ENCODE assay signal across 16 mouse cellular contexts in genomic region chr7:25086656-25087055, GRCm38 (mm10). TPM values are rescaled to one million over a fixed set of nuclear protein-coding genes. Genes with fewer than 3 reads are reported as not detected.
DNase-seq lines count a peak whose midpoint lies in the region; ATAC-seq and TF ChIP-seq lines count a peak whose summit lies in the region.
"Had no signal": no experiment of that assay in that cellular context is flagged by ENCODE, and none has a peak within 500 bp of the region (broad histone marks: within the 10 kb centered on the region; RNA-seq: fewer than 3 reads in every experiment).

No protein-coding gene starts in this region.

- 52% methylated on average over 3 of the region's 3 CpGs for WGBS in intestine, postnatal 0 days
- 47% methylated on average over 3 of the region's 3 CpGs for WGBS in intestine, embryonic 16.5 days
- WGBS in midbrain, postnatal 0 days, result 50% methylated on average over 3 of the region's 3 CpGs
- WGBS in midbrain, embryonic 10.5 days, result 53% methylated on average over 3 of the region's 3 CpGs
- WGBS in small intestine, adult 2 months, result 59% methylated on average over 3 of the region's 3 CpGs
- 57% methylated on average over 3 of the region's 3 CpGs for WGBS in neural tube, embryonic 15.5 days

- H3K9me3 ChIP-seq in intestine, postnatal 0 days (ENCODE audit: control insufficient read depth), result no peaks in the 10 kb centered on the region
- no peaks in the 10 kb centered on the region for H3K9me3 ChIP-seq in intestine, embryonic 16.5 days (ENCODE audit: control insufficient read depth, low read length)
- H3K9me3 ChIP-seq in midbrain, postnatal 0 days (ENCODE audit: low read length), result no peaks in the 10 kb centered on the region
- H3K9me3 ChIP-seq in midbrain, embryonic 10.5 days (replicated peaks), result no peaks in the 10 kb centered on the region
- no peaks in the 10 kb centered on the region for H3K9me3 ChIP-seq in neural tube, embryonic 15.5 days (replicated peaks)
- H3K9me3 ChIP-seq: embryonic facial prominence, embryonic 12.5 days; limb, embryonic 12.5 days had no signal

- H3K27ac ChIP-seq in intestine, postnatal 0 days (ENCODE audit: low read depth, low read length), result no peak overlapping the region
- H3K27ac ChIP-seq in intestine, embryonic 16.5 days (ENCODE audit: low read length), result no peak overlapping the region
- H3K27ac ChIP-seq in midbrain, postnatal 0 days (ENCODE audit: low read depth, low read length), result no peak overlapping the region
- H3K27ac ChIP-seq in midbrain, embryonic 10.5 days (replicated peaks), result no peak overlapping the region
- no peak overlapping the region for H3K27ac ChIP-seq in small intestine, adult 2 months (ENCODE audit: insufficient read depth, low read depth, low read length)
- no peak overlapping the region for H3K27ac ChIP-seq in neural tube, embryonic 15.5 days (replicated peaks)
- H3K27ac ChIP-seq: macrophage had no signal

- peaks cover 24% of the 10 kb centered on the region for H3K36me3 ChIP-seq in intestine, postnatal 0 days (ENCODE audit: control insufficient read depth, insufficient read depth)
- H3K36me3 ChIP-seq in intestine, embryonic 16.5 days (ENCODE audit: control insufficient read depth, insufficient read depth, low read length), result peaks cover 18% of the 10 kb centered on the region; the same call in 1 of the 2 replicates
- peaks cover 38% of the 10 kb centered on the region for H3K36me3 ChIP-seq in midbrain, postnatal 0 days (ENCODE audit: insufficient read depth, low read length)
- peaks cover 57% of the 10 kb centered on the region for H3K36me3 ChIP-seq in midbrain, embryonic 10.5 days
- H3K36me3 ChIP-seq in small intestine, adult 2 months (ENCODE audit: control insufficient read depth, insufficient read depth, low read length), result peaks cover 18% of the 10 kb centered on the region
- H3K36me3 ChIP-seq in neural tube, embryonic 15.5 days, result peaks cover 40% of the 10 kb centered on the region

- no peak for ATAC-seq in CD4-positive, CD25-positive, alpha-beta regulatory T cell, adult 4 months
- ATAC-seq in intestine, postnatal 0 days, result no peak
- no peak for ATAC-seq in intestine, embryonic 16.5 days
- ATAC-seq in midbrain, postnatal 0 days (ENCODE audit: low FRiP score), result no peak
- no peak for ATAC-seq in neural tube, embryonic 15.5 days (ENCODE audit: low FRiP score)
- ATAC-seq: forebrain, embryonic 16.5 days had no signal

- TF ChIP-seq CTCF in intestine, postnatal 0 days (IDR thresholded peaks at IDR 0.05; ENCODE audit: low read depth), result peak; percentile 58
- TF ChIP-seq CTCF in midbrain, postnatal 0 days (IDR thresholded peaks at IDR 0.05), result peak; percentile 66
- peak; percentile 41; the same call in 1 of the 2 replicates for TF ChIP-seq CTCF in small intestine, adult 2 months (IDR thresholded peaks at IDR 0.05; ENCODE audit: extremely low read depth, insufficient read length, insufficient replicate concordance, low read depth, low read length)

- no peaks in the 10 kb centered on the region for H3K27me3 ChIP-seq in intestine, postnatal 0 days (replicated peaks; ENCODE audit: control insufficient read depth, insufficient read depth, low read length)
- H3K27me3 ChIP-seq in intestine, embryonic 16.5 days (replicated peaks; ENCODE audit: control insufficient read depth, insufficient read depth, low read length), result no peaks in the 10 kb centered on the region
- no peaks in the 10 kb centered on the region for H3K27me3 ChIP-seq in midbrain, postnatal 0 days (ENCODE audit: insufficient read depth, low read length)
- no peaks in the 10 kb centered on the region; the same call in 1 of the 2 replicates for H3K27me3 ChIP-seq in midbrain, embryonic 10.5 days (ENCODE audit: low read depth, poor library complexity, severe bottlenecking)
- no peaks in the 10 kb centered on the region for H3K27me3 ChIP-seq in small intestine, adult 2 months (ENCODE audit: control insufficient read depth, insufficient read depth, low read length)
- no peaks in the 10 kb centered on the region for H3K27me3 ChIP-seq in neural tube, embryonic 15.5 days (replicated peaks)
- H3K27me3 ChIP-seq: embryonic facial prominence, embryonic 12.5 days; limb, embryonic 12.5 days had no signal

- H3K4me2 ChIP-seq in intestine, postnatal 0 days (replicated peaks; ENCODE audit: low read depth), result no peak overlapping the region
- H3K4me2 ChIP-seq in intestine, embryonic 16.5 days (ENCODE audit: low read depth, low read length), result no peak overlapping the region
- no peak overlapping the region for H3K4me2 ChIP-seq in midbrain, postnatal 0 days (ENCODE audit: low read depth, low read length, poor library complexity, severe bottlenecking)
- H3K4me2 ChIP-seq in neural tube, embryonic 15.5 days, result no peak overlapping the region
- H3K4me2 ChIP-seq: embryonic facial prominence, embryonic 12.5 days; limb, embryonic 12.5 days had no signal

- H3K4me3 ChIP-seq in intestine, postnatal 0 days (ENCODE audit: low read depth, low read length), result no peak overlapping the region
- no peak overlapping the region for H3K4me3 ChIP-seq in intestine, embryonic 16.5 days (ENCODE audit: low read length)
- no peak overlapping the region for H3K4me3 ChIP-seq in midbrain, postnatal 0 days (ENCODE audit: low read depth, low read length)
- no peak overlapping the region for H3K4me3 ChIP-seq in midbrain, embryonic 10.5 days
- H3K4me3 ChIP-seq in small intestine, adult 2 months (ENCODE audit: low read depth, low read length), result no peak overlapping the region
- no peak overlapping the region for H3K4me3 ChIP-seq in neural tube, embryonic 15.5 days (replicated peaks)
- H3K4me3 ChIP-seq: embryonic facial prominence, embryonic 12.5 days; limb, embryonic 12.5 days had no signal

- no peaks in the 10 kb centered on the region for H3K4me1 ChIP-seq in intestine, postnatal 0 days (replicated peaks; ENCODE audit: control insufficient read depth, insufficient read depth, low read length)
- peaks cover 8% of the 10 kb centered on the region; the same call in 1 of the 2 replicates for H3K4me1 ChIP-seq in intestine, embryonic 16.5 days (ENCODE audit: control insufficient read depth, insufficient read depth, low read length)
- no peaks in the 10 kb centered on the region for H3K4me1 ChIP-seq in midbrain, postnatal 0 days (ENCODE audit: insufficient read depth, low read length)
- H3K4me1 ChIP-seq in midbrain, embryonic 10.5 days, result peaks cover 45% of the 10 kb centered on the region
- H3K4me1 ChIP-seq in small intestine, adult 2 months (ENCODE audit: control insufficient read depth, insufficient read depth, insufficient read length, low read length), result peaks cover 3% of the 10 kb centered on the region
- 0 out of 2 replicates have a peak, but pooled peaks cover 5% of the 10 kb centered on the region for H3K4me1 ChIP-seq in neural tube, embryonic 15.5 days

- DNase-seq in CD4-positive, CD25-positive, alpha-beta regulatory T cell, adult 2 months (ENCODE audit: low read depth, low spot score), result peak; percentile 64
- DNase-seq in midbrain, postnatal 0 days (ENCODE audit: low spot score), result no peak
- DNase-seq in midbrain, embryonic 10.5 days (ENCODE audit: low spot score), result no peak
- DNase-seq: cerebellum, adult 9-10 months; kidney, adult 8-10 months; spleen, adult 18-20 months; thymus, postnatal 14 days had no signal

- no peak overlapping the region for H3K9ac ChIP-seq in intestine, postnatal 0 days (ENCODE audit: low read depth, low read length)
- H3K9ac ChIP-seq in intestine, embryonic 16.5 days (ENCODE audit: low read depth, low read length), result no peak overlapping the region
- no peak overlapping the region for H3K9ac ChIP-seq in midbrain, postnatal 0 days (replicated peaks; ENCODE audit: low read length, poor library complexity, severe bottlenecking)
- no peak overlapping the region for H3K9ac ChIP-seq in neural tube, embryonic 15.5 days (replicated peaks)
- H3K9ac ChIP-seq: embryonic facial prominence, embryonic 12.5 days; limb, embryonic 12.5 days had no signal

- TF ChIP-seq POLR2A in small intestine, adult 2 months (IDR thresholded peaks at IDR 0.05; ENCODE audit: low read depth, low read length), result no peak

RNA-seq across cellular contexts. Expression of gene Zfp574, which starts 14.3 kb away (rescaled TPM):
- polyA plus RNA-seq in CD4-positive, CD25-positive, alpha-beta regulatory T cell, adult 4 months (2017; shearing (Covaris generic)), result 10 to 100 TPM; 11.3 to 15.1 TPM
- polyA plus RNA-seq in intestine, postnatal 0 days (2015; fragmentation: Nextera tagmentation; extraction: Ambion mirVana), result 11.6 and 12.1 TPM in 2 replicates
- polyA plus RNA-seq in intestine, embryonic 16.5 days (2015; fragmentation: Nextera tagmentation; extraction: Ambion mirVana), result 23.1 and 23.3 TPM in 2 replicates
- total RNA-seq in midbrain, postnatal 0 days (2014; rRNA removed), result 37.4 and 38.0 TPM in 2 replicates
- 30.9 and 31.9 TPM in 2 replicates for polyA plus RNA-seq in midbrain, postnatal 0 days (2015; fragmentation: Nextera tagmentation; extraction: Ambion mirVana)
- 44.4 and 45.3 TPM in 2 replicates for polyA plus RNA-seq in midbrain, embryonic 10.5 days (2016; fragmentation: Nextera tagmentation; extraction: Ambion mirVana)
- polyA plus RNA-seq in small intestine, adult 2 months (2012; rRNA removed), result 17.4 and 37.9 TPM in 2 replicates
- 31.6 TPM in 2 replicates for polyA plus RNA-seq in neural tube, embryonic 15.5 days (2015; fragmentation: Nextera tagmentation; extraction: Ambion mirVana)

RNA-seq across cellular contexts. Expression of gene Grik5, which starts 14.5 kb away (rescaled TPM):
- 1 to 10 TPM; 4.1 to 4.5 TPM for polyA plus RNA-seq in CD4-positive, CD25-positive, alpha-beta regulatory T cell, adult 4 months (2017; shearing (Covaris generic))
- 1.3 TPM in 2 replicates for polyA plus RNA-seq in intestine, postnatal 0 days (2015; fragmentation: Nextera tagmentation; extraction: Ambion mirVana)
- 1.5 and 1.9 TPM in 2 replicates for polyA plus RNA-seq in intestine, embryonic 16.5 days (2015; fragmentation: Nextera tagmentation; extraction: Ambion mirVana)
- 153 and 161 TPM in 2 replicates for total RNA-seq in midbrain, postnatal 0 days (2014; rRNA removed)
- polyA plus RNA-seq in midbrain, postnatal 0 days (2015; fragmentation: Nextera tagmentation; extraction: Ambion mirVana), result 15.7 and 18.6 TPM in 2 replicates
- 5.4 and 7.5 TPM in 2 replicates for polyA plus RNA-seq in midbrain, embryonic 10.5 days (2016; fragmentation: Nextera tagmentation; extraction: Ambion mirVana)
- polyA plus RNA-seq in small intestine, adult 2 months (2012; rRNA removed), result 11.2 and 17.7 TPM in 2 replicates
- 14.9 and 17.8 TPM in 2 replicates for polyA plus RNA-seq in neural tube, embryonic 15.5 days (2015; fragmentation: Nextera tagmentation; extraction: Ambion mirVana)
